In genomic region chr6:21744615-21745266, GRCm38 (mm10) we compare ENCODE assay signal across 27 mouse cellular contexts.
"Had no signal": no experiment of that assay in that cellular context is flagged by ENCODE, and none has a peak within 500 bp of the region (broad histone marks: within the 10 kb centered on the region; RNA-seq: fewer than 3 reads in every experiment).

No protein-coding gene starts in this region.

- ATAC-seq: forebrain, embryonic 16.5 days; hindbrain, embryonic 16.5 days; inflammation-experienced regulatory T-cells, adult 6 months; intestine, embryonic 15.5 days; intestine, postnatal 0 days had no signal

- H3K27ac ChIP-seq: gastrocnemius, adult 2 months; heart, adult 2 months; heart, embryonic 13.5 days; heart, embryonic 15.5 days; hindbrain, embryonic 10.5 days; hindbrain, embryonic 12.5 days; hindbrain, embryonic 14.5 days; intestine, embryonic 15.5 days; layer of hippocampus, adult 2 months; left cerebral cortex, adult 2 months; limb, embryonic 10.5 days; limb, embryonic 12.5 days; liver, embryonic 13.5 days; liver, embryonic 15.5 days had no signal

- H3K4me1 ChIP-seq: heart, embryonic 13.5 days; heart, embryonic 15.5 days; hindbrain, embryonic 10.5 days; hindbrain, embryonic 12.5 days; intestine, embryonic 15.5 days; limb, embryonic 10.5 days; limb, embryonic 12.5 days; liver, embryonic 13.5 days; liver, embryonic 15.5 days had no signal

- H3K9ac ChIP-seq: heart, embryonic 13.5 days; heart, embryonic 15.5 days; hindbrain, embryonic 12.5 days; hindbrain, embryonic 14.5 days; intestine, embryonic 15.5 days; limb, embryonic 12.5 days; liver, embryonic 13.5 days; liver, embryonic 15.5 days had no signal

- DNase-seq: gastrocnemius, adult 2 months; gastrocnemius, postnatal 10 days; gastrocnemius, postnatal 25 days; heart, adult 2 months; heart, postnatal 4 days; kidney, adult 8-10 months; kidney, postnatal 14 days; kidney, postnatal 36 days; liver; liver, embryonic 13.5 days had no signal

- H3K9me3 ChIP-seq: heart, embryonic 13.5 days; heart, embryonic 15.5 days; hindbrain, embryonic 10.5 days; hindbrain, embryonic 12.5 days; intestine, embryonic 15.5 days; limb, embryonic 10.5 days; limb, embryonic 12.5 days; liver, embryonic 13.5 days; liver, embryonic 15.5 days had no signal

- H3K4me2 ChIP-seq: heart, embryonic 11.5 days; heart, embryonic 13.5 days; heart, embryonic 15.5 days; hindbrain, embryonic 12.5 days; hindbrain, embryonic 14.5 days; intestine, embryonic 15.5 days; limb, embryonic 12.5 days; liver, embryonic 11.5 days; liver, embryonic 13.5 days; liver, embryonic 15.5 days had no signal

- H3K4me3 ChIP-seq: gastrocnemius, adult 2 months; heart, adult 2 months; heart, embryonic 13.5 days; heart, embryonic 15.5 days; hindbrain, embryonic 10.5 days; hindbrain, embryonic 12.5 days; intestine, embryonic 15.5 days; layer of hippocampus, adult 2 months; left cerebral cortex, adult 2 months; limb, embryonic 10.5 days; limb, embryonic 12.5 days; liver, embryonic 13.5 days; liver, embryonic 15.5 days had no signal

- H3K27me3 ChIP-seq: heart, embryonic 13.5 days; heart, embryonic 15.5 days; hindbrain, embryonic 12.5 days; intestine, embryonic 15.5 days; limb, embryonic 12.5 days; liver, embryonic 13.5 days; liver, embryonic 15.5 days had no signal

- H3K36me3 ChIP-seq: heart, embryonic 13.5 days; heart, embryonic 15.5 days; hindbrain, embryonic 10.5 days; hindbrain, embryonic 12.5 days; intestine, embryonic 15.5 days; limb, embryonic 10.5 days; limb, embryonic 12.5 days; liver, embryonic 13.5 days; liver, embryonic 15.5 days had no signal
